Mouse (Mus musculus): ENCODE results near the gene Kbtbd2. TPM values are rescaled to one million over a fixed set of nuclear protein-coding genes. Genes with fewer than 3 reads are reported as not detected.

The Kbtbd2 gene
- 67.7 TPM for polyA plus RNA-seq (2017; shearing (Covaris generic))

DNA sequence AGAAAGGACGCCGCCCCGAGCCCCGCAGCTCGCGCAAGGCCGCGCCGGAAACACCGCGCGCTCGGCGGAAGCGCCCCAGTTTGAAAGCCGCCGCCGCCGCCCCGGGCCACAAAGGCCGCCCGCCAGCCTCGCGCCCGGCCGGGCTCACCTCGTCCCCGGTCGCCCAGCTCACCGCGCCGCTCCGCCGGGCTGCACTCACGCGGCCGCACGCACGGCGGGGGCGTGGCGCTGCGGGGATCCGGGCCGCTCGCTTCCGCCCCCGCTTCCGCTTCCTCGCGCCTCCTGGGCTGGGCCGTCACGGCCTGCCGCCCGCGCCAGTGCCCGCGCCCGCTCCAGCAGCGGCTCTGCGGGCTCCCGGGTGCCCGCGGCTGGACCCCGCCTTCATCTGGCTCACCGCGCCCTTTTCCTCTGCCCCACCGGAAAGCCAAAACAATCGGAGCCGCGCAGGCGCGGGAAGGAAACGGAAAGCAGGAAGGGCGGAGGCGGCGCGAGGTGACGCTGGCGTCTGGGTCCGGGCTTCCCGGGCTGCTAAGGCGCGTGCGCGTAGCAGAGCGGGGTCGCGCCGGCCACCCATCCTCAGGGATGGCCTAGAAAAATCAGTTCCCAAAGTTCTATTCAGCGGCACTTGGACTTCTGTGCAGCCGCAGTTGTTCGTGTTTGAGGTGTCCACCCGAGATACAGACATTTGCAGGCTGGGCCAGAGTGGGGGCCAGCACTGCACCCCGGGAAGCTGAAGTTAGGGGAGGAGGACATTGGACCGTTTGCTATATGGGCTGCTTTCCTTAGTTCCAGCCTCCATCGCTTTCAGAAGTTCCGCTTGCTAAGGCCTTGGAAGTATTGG is at the start of gene Kbtbd2:
Gene Kbtbd2 (minus strand): TSS at position 503 of the 841 bp plus-strand sequence.

DNA sequence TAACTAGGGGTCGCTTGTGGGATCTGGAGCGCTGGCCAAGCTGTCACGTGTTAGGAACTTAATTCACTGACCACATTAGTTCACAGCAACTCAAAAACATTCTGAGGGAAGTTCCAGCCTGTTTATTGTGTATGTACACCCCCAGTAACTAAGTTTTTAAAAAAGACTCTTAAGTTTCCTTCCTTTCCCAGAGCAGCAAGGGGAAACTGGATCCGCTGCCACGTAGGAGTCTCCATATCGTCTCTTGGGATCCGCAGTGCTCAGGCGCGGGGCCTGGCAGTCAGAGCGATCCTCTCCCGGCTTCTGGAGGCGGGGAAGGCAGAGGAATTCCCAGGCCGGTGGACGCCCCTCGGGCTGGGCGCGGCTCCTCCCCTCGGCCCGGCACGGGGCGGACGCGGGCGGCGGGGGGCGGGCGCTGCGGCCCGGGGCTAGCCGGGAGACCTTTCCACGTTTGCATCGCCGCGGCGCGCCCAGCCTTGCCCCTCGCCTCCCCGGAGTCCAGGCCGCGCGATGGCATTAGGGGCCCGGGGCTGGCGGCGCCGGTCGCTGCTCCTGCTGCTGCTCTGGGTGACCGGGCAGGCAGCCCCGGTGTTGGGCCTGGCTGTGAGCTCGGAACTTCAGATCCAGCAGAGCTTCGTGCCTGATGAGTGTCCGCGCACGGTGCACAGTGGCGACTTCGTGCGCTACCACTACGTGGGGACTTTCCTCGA is 34.2 kb upstream of the Kbtbd2 start, which contains the start of gene Fkbp9:
Gene Fkbp9 (plus strand): TSS at position 363 of the 710 bp plus-strand sequence.

Other genes with a start within 250 kb of the Kbtbd2 start
- gene Pde1c, start 228.7 kb downstream of the Kbtbd2 start, polyA plus RNA-seq (2017; shearing (Covaris generic)) = 0.32 TPM
- gene Lsm5, start 93.1 kb downstream of the Kbtbd2 start, polyA plus RNA-seq (2017; shearing (Covaris generic)) = 133 TPM
- gene Avl9, start 82.9 kb downstream of the Kbtbd2 start, polyA plus RNA-seq (2017; shearing (Covaris generic)) = 31.1 TPM
- 0.07 TPM for gene Fkbp9, start 34.2 kb upstream of the Kbtbd2 start, polyA plus RNA-seq (2017; shearing (Covaris generic))
- gene Nt5c3, start 126.1 kb upstream of the Kbtbd2 start, polyA plus RNA-seq (2017; shearing (Covaris generic)) = 87.8 TPM
- gene Vmn1r4, start 126.2 kb upstream of the Kbtbd2 start, polyA plus RNA-seq (2017; shearing (Covaris generic)) = 0.08 TPM
- not detected for gene Vmn1r5, start 172.5 kb upstream of the Kbtbd2 start, polyA plus RNA-seq (2017; shearing (Covaris generic))
- gene Vmn1r6, start 199.4 kb upstream of the Kbtbd2 start, polyA plus RNA-seq (2017; shearing (Covaris generic)) = 0.02 TPM
- gene Vmn1r7, start 227.5 kb upstream of the Kbtbd2 start, polyA plus RNA-seq (2017; shearing (Covaris generic)) = not detected
- not detected for gene Vmn1r8, start 234.5 kb upstream of the Kbtbd2 start, polyA plus RNA-seq (2017; shearing (Covaris generic))